Mouse (Mus musculus): ENCODE data around the gene Mgat5.

- no peak for TF ChIP-seq CTCF (IDR thresholded peaks at IDR 0.05; ENCODE audit: borderline replicate concordance, insufficient read depth, low read depth, low read length)
- no peak for TF ChIP-seq POLR2A (IDR thresholded peaks at IDR 0.05; ENCODE audit: borderline replicate concordance, insufficient read depth, low read length)
Observed at GRCm38 (mm10) chr1:127368513-127368912, 163.7 kb downstream of the Mgat5 start.
